Mouse (Mus musculus): ENCODE results near the gene Fut11. TPM values are rescaled to one million over a fixed set of nuclear protein-coding genes. Genes with fewer than 3 reads are reported as not detected.
"Not testable (repeated sequence)": the region's sequence is repeated elsewhere in the genome, so short reads cannot be mapped to it uniquely, and the experiment has no call there.

The Fut11 gene
- total RNA-seq, 2 experiments from 2014 or later: 18.5 to 19.7 TPM

- intact Hi-C loops (cut with DNase I): no loop called here
- peak in 1 of 2 experiments; percentile 23 for DNase-seq (ENCODE audit: low spot score in 2 of 2)
Measured at GRCm38 (mm10) chr14:20672990-20673389, 21.8 kb upstream of the Fut11 start.

- intact Hi-C loops (cut with DNase I): loop anchor here (1.0 kb wide), 1 partner anchor 32 kb away; the partner anchor contains the start of gene Usp54
- no peak for DNase-seq (ENCODE audit: low spot score in 2 of 2)
Measured at GRCm38 (mm10) chr14:20673735-20674063, 21.1 kb upstream of the Fut11 start.

GRCm38 (mm10) chr14:20674064-20674833 lies 20.5 kb upstream of the Fut11 start, which contains the start of gene Sec24c:
Gene Sec24c, plus strand, starts transcription at chr14:20674308.
- intact Hi-C loops (cut with DNase I): loop anchor here (1.0 kb wide), 1 partner anchor 33 kb away; the partner anchor contains the start of gene Usp54
- DNase-seq (ENCODE audit: low spot score in 2 of 2): peak; percentile 95 to 98

- intact Hi-C loops (cut with DNase I): no loop called here
- DNase-seq (ENCODE audit: low spot score in 2 of 2): no peak
Measured at GRCm38 (mm10) chr14:20677906-20678305, 16.9 kb upstream of the Fut11 start.

DNA sequence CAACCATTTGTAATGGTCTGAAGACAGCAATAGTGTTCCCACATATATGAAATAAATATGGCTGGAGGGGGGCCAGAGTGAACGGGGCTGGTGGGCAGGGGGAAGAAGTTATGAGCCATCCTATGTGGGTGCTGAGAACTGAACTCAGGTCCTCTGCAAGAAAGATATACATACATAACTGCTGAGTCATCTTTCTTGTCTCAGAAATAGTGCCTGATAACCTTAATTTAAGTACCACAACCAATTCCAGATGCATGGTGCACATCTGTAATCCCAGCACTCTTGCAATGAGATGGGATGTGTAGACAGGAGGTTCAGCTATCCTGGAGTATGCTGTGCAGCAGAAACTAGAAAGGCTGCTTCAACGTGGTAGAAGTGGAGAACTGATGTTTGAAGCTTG lies 13.0 kb upstream of the Fut11 start:
- DNase-seq (ENCODE audit: low spot score in 2 of 2): no peak
- intact Hi-C loops (cut with DNase I): no loop called here

DNA sequence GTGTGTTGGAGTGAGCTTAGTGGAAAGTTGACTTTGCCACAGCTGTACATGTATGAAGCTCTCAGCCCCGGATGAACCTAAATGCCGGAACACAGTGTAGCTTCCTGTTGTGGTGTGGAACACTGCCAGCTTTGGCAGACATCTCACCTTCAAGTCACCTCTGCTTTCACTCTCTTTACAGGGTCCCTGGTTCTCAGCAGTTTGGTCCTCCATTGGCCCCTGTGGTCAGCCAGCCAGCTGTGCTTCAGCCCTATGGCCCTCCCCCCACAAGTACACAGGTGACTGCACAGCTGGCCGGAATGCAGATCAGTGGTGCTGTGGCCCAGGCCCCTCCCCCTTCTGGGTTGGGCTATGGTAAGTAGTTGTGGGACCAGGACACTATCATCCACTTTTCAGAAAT lies 12.3 kb upstream of the Fut11 start:
- intact Hi-C loops (cut with DNase I): no loop called here
- no peak for DNase-seq (ENCODE audit: low spot score in 2 of 2)

DNA sequence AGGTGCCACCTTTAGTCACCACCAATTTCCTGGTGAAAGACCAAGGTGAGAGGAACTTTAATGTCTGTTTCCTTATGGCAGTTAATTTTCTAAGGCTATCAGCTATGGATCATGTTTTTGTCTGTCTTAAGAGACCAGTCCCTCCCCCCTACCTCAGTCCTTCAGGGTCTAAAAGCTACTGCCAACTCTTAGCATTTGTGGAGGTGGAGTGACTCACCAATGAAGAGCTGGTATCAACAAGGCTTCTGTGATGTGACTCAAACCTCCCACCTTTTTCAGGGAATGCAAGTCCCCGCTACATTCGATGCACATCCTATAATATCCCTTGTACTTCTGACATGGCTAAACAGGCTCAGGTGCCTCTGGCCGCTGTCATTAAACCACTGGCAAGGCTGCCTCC lies 8.2 kb upstream of the Fut11 start:
- intact Hi-C loops (cut with DNase I): no loop called here
- DNase-seq (ENCODE audit: low spot score in 2 of 2): peak in 1 of 2 experiments; percentile 78

DNA sequence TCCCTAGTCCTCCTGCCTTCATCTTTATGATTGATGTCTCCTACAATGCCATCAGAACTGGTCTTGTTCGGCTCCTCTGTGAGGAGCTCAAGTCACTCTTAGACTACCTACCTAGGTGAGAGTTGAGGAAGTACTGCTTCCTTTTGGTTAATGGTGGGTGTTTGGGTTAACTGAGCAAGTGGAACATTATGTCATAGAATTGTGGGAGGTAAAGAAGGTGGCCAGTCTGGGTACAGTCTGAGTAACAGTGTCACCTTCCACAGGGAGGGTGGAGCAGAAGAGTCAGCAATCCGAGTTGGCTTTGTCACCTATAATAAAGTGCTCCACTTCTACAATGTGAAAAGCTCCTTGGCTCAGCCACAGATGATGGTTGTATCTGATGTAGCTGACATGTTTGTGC lies 5.8 kb upstream of the Fut11 start:
- DNase-seq (ENCODE audit: low spot score in 2 of 2): no peak
- intact Hi-C loops (cut with DNase I): no loop called here

DNA sequence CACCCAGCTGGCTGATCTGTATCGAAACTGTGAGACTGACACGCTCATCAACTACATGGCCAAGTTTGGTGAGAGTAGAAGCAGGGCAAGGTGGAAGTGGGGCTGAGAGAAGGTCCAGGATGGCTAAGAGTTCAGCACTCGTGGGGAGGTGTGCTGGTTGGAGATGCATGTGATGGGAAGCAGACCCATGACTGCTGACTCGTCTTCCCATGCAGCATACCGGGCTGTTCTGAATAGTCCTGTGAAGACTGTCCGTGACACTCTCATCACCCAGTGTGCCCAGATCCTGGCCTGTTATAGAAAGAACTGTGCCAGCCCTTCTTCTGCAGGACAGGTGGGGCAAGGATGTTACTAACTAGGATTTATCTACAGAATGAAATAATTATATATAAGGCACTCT lies 3.0 kb upstream of the Fut11 start:
- intact Hi-C loops (cut with DNase I): no loop called here
- no peak for DNase-seq (ENCODE audit: low spot score in 2 of 2)

DNA sequence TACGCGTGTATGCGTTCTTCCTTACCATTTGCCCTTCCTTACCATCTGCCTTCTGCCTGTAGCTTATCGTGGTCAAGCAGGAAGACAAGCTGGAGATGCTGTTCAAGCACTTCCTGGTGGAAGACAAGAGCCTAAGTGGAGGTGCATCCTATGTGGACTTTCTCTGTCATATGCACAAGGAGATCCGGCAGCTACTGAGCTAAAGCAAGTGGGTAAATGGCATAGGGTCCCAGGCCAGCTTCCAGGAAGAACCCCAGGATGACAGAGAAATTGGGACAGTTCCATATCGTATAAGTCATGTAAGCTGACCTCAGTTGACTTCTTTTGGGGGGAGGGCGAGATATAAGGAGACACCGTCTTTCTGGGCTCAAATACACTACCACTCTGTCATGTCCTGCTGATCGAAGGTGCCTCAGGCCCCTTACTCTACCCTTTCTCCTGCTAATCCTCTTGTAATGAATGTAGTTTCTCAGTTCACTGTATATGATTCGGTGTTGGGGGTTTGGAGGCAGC lies 1.1 kb upstream of the Fut11 start:
- no peak for DNase-seq (ENCODE audit: low spot score in 2 of 2)
- intact Hi-C loops (cut with DNase I): no loop called here

DNA sequence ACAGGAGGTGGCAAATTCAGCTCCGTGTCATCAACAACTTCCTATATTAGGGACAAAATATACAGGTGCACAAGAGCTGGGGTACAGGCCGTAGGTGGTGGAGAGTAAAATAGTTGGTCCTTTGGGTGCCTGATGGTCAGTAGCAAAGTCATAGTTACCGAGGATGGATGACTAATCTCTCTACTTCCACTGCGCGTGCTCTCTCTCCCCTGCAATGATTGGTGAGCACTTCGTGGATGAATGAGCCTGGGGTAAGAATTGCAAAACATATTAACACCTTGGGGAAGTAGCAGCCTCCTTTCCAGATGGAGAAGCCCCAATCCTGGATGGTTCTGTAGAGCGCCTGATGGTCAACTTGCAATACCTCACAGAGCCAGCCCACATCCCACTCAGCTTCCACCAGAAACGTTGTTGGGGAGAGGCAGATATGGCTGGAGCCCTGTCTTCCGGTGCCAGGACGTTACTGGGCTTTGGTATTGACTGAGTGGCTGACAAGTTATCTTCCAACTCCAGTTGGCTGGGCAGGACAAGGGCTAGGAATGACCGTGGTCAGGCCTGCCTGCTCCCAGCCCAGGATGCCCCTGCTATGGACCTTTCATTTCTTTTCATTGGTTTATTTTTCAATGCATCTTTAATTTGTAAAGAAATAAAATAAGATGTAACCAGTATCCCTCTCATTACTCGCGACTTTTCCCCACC lies 434 bp upstream of the Fut11 start:
- DNase-seq (ENCODE audit: low spot score in 2 of 2): peak; percentile 17 to 35
- intact Hi-C loops (cut with DNase I): no loop called here

DNA sequence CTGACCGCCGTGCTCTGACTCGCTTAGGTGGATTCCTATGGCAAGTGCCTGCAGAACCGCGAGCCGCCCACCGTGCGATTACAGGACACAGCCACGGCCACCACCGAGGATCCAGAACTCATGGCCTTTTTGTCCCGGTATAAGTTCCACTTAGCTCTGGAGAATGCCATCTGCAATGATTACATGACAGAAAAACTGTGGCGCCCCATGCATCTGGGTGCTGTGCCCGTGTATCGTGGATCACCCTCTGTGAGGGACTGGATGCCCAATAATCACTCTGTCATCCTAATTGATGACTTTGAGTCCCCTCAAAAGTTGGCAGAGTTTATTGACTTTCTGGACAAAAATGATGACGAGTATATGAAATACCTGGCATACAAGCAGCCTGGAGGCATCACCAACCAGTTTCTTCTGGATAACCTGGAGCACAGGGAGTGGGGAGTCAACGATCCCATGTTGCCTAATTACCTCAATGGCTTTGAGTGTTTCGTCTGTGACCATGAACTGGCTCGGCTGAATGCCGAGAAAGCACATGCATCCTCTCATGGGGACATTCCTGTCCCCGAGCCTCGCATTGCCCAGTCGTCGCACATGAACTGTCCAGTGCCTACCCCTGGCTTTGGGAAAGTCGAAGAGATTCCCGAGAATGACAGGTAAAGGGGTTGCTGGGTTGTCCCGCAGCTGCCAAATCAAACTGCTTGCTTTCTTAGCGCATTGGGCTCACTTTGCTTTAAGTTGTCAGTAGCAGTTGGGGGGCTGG lies 1.2 kb downstream of the Fut11 start:
- no peak for DNase-seq (ENCODE audit: low spot score in 2 of 2)
- intact Hi-C loops (cut with DNase I): no loop called here

GRCm38 (mm10) chr14:20696986-20697385 lies 2.2 kb downstream of the Fut11 start:
- intact Hi-C loops (cut with DNase I): no loop called here
- peak; percentile 68 to 82 for DNase-seq (ENCODE audit: low spot score in 2 of 2)

DNA sequence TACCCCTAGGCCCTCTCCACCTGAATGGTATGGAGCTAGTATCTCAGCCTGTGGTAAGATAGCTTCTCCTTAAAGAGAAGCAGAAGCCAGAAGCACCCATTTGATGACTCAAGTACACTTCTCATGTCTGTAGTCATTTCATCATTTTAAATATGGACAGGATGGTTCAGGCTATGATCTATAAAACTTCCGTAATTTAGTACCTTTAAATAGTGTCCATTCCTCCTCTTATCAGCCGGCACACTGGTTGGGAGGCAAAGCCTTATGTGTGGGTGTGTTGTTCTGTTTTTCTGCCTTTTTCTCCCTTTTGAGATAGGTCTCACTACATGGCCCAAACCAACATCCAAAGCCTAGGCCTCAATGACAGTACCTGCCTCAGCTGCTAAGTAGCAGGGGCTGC lies 3.7 kb downstream of the Fut11 start:
- intact Hi-C loops (cut with DNase I): no loop called here
- no peak for DNase-seq (ENCODE audit: low spot score in 2 of 2)

- DNase-seq (ENCODE audit: low spot score in 2 of 2): no peak
- intact Hi-C loops (cut with DNase I): no loop called here
Measured at GRCm38 (mm10) chr14:20700362-20700761, 5.6 kb downstream of the Fut11 start.

DNA sequence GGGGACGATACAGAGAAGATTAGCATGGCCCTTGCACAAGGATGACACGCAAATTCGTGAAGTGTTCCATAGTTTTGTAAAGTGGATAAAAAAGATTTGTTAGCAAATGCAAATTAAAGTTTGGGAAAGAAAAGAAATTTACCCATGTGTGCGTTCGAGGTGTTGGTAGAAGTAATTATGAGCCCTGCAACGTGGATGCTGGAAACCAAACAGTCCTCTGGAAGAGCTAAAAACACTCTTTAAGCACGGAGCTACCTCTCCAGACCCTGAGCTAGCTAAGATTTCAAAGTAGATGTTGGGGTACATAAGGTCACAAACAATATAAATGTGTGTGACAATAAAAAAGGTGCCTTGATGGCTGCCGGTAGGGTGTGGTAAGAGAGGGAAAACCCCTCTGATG lies 6.8 kb downstream of the Fut11 start:
- DNase-seq (ENCODE audit: low spot score in 2 of 2): no peak
- intact Hi-C loops (cut with DNase I): no loop called here

GRCm38 (mm10) chr14:20702096-20702740 lies 7.5 kb downstream of the Fut11 start:
- intact Hi-C loops (cut with DNase I): no loop called here
- DNase-seq (ENCODE audit: low spot score in 2 of 2): no peak

DNA sequence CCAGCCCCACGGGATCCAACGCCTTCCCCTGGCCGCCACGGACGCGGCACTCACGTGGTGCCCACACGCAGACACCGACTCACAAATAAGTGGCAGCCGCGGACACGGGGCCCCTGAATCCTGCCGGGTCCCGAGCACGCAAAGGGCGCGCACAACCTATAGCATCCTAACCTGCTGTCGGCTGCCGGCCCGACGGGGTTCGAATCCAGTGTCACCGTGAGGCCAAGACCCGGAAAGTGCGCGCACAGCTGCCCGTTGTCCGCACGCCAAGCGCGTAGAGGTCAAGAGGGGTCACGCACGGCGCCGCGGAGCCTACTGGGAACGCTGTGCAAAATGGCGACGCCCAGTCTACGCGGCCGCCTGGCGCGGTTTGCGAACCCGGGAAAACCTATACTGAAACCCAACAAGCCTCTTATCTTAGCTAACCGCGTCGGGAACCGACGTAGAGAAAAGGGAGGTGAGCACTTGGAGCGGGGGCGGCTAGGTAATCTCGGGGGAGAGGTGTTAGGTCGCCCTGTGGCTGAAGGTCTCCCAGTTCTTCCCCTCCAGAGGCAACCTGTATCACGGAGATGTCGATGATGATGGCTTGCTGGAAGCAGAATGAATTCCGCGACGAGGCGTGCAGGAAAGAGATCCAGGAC lies 8.1 kb downstream of the Fut11 start, which contains the start of gene Chchd1:
Chchd1 (plus strand) TSS at position 266 of the 641 bp plus-strand sequence.
- DNase-seq (ENCODE audit: low spot score in 2 of 2): peak; percentile 92 to 94
- intact Hi-C loops (cut with DNase I): no loop called here

DNA sequence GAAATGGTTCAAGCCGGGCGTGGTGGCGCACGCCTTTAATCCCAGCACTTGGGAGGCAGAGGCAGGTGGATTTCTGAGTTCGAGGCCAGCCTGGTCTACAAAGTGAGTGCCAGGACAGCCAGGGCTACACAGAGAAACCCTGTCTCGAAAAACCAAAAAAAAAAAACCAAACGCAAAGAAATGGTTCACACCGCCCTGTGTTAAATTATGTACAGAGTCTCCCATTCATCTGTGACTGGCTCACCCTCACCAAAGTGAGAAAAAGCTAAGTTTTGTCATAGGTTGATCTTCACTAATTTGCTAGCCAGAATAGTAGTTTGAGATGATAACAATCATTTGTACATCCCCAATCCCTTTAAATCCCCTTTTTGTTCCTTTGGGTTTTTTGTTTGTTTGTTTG lies 8.7 kb downstream of the Fut11 start:
- DNase-seq (ENCODE audit: low spot score in 2 of 2); intact Hi-C loops (cut with DNase I): not testable (repeated sequence)

Measured in left cerebral cortex, postnatal 25 days (tissue).